Mouse (Mus musculus): ENCODE data around the gene Fhit. TPM values are rescaled to one million over a fixed set of nuclear protein-coding genes. Genes with fewer than 3 reads are reported as not detected.

Fhit gene
- polyA plus RNA-seq, 1 experiment, result 1.6 TPM

- DNase-seq, result no peak
- TF ChIP-seq CTCF (IDR thresholded peaks at IDR 0.05; ENCODE audit: insufficient read depth, low read length), result no peak
- TF ChIP-seq POLR2A (IDR thresholded peaks at IDR 0.05; ENCODE audit: borderline replicate concordance, extremely low read depth, low read depth, low read length), result no peak
- H3K4me3 ChIP-seq (replicated peaks; ENCODE audit: extremely low read depth, low read depth, low read length), result no peak overlapping the region
- no peaks in the 10 kb centered on the region; the same call in 1 of the 2 replicates for H3K4me1 ChIP-seq (ENCODE audit: control insufficient read depth, insufficient read depth, low read length)
Observed at GRCm38 (mm10) chr14:9552149-9552548, 1609.7 kb downstream of the Fhit start.

- 44% methylated on average over 1 of the region's 1 CpGs for WGBS
- no peak for TF ChIP-seq CTCF (IDR thresholded peaks at IDR 0.05; ENCODE audit: insufficient read depth, low read length)
- TF ChIP-seq POLR2A (IDR thresholded peaks at IDR 0.05; ENCODE audit: borderline replicate concordance, extremely low read depth, low read depth, low read length), result no peak
- DNase-seq, result no peak
Observed at GRCm38 (mm10) chr14:9547952-9548351, 1613.9 kb downstream of the Fhit start.

GRCm38 (mm10) chr14:9544364-9544763, 1617.5 kb downstream of the Fhit start:
- TF ChIP-seq POLR2A (IDR thresholded peaks at IDR 0.05; ENCODE audit: borderline replicate concordance, extremely low read depth, low read depth, low read length) (no peak), CTCF (IDR thresholded peaks at IDR 0.05; ENCODE audit: insufficient read depth, low read length) (no peak)
- no peak for DNase-seq
- WGBS, result 58% methylated on average over 3 of the region's 3 CpGs
- Histone ChIP-seq H3K4me1 (ENCODE audit: control insufficient read depth, insufficient read depth, low read length) (no peaks in the 10 kb centered on the region), H3K4me3 (replicated peaks; ENCODE audit: extremely low read depth, low read depth, low read length) (no peak overlapping the region)

More at GRCm38 (mm10) chr14:9547952-9548351, 1613.9 kb downstream of the Fhit start:
- Histone ChIP-seq H3K4me1 (ENCODE audit: control insufficient read depth, insufficient read depth, low read length) (no peaks in the 10 kb centered on the region), H3K4me3 (replicated peaks; ENCODE audit: extremely low read depth, low read depth, low read length) (no peak overlapping the region)

- whole genome bisulfite sequencing, result 68% methylated on average over 6 of the region's 6 CpGs
- no peaks in the 10 kb centered on the region for H3K4me1 ChIP-seq (ENCODE audit: control insufficient read depth, insufficient read depth, low read length)
- no peak overlapping the region for H3K4me3 ChIP-seq (replicated peaks; ENCODE audit: extremely low read depth, low read depth, low read length)
- DNase-seq, result no peak
- TF ChIP-seq POLR2A (IDR thresholded peaks at IDR 0.05; ENCODE audit: borderline replicate concordance, extremely low read depth, low read depth, low read length), result no peak
- no peak for TF ChIP-seq CTCF (IDR thresholded peaks at IDR 0.05; ENCODE audit: insufficient read depth, low read length)
Observed at GRCm38 (mm10) chr14:9535491-9535890, 1626.3 kb downstream of the Fhit start.

GRCm38 (mm10) chr14:9529247-9529646, 1632.6 kb downstream of the Fhit start:
- WGBS, result 89% methylated on average over 4 of the region's 4 CpGs
- H3K4me1 ChIP-seq (ENCODE audit: control insufficient read depth, insufficient read depth, low read length), result no peaks in the 10 kb centered on the region
- no peak for DNase-seq
- TF ChIP-seq POLR2A (IDR thresholded peaks at IDR 0.05; ENCODE audit: borderline replicate concordance, extremely low read depth, low read depth, low read length) (no peak), CTCF (IDR thresholded peaks at IDR 0.05; ENCODE audit: insufficient read depth, low read length) (no peak)
- no peak overlapping the region for H3K4me3 ChIP-seq (replicated peaks; ENCODE audit: extremely low read depth, low read depth, low read length)

GRCm38 (mm10) chr14:9526136-9526535, 1635.7 kb downstream of the Fhit start:
- TF ChIP-seq POLR2A (IDR thresholded peaks at IDR 0.05; ENCODE audit: borderline replicate concordance, extremely low read depth, low read depth, low read length), result no peak
- TF ChIP-seq CTCF (IDR thresholded peaks at IDR 0.05; ENCODE audit: insufficient read depth, low read length), result no peak
- no peaks in the 10 kb centered on the region for H3K4me1 ChIP-seq (ENCODE audit: control insufficient read depth, insufficient read depth, low read length)
- DNase-seq, result no peak
- 88% methylated on average over 3 of the region's 3 CpGs for WGBS
- H3K4me3 ChIP-seq (replicated peaks; ENCODE audit: extremely low read depth, low read depth, low read length), result no peak overlapping the region

- TF ChIP-seq POLR2A (IDR thresholded peaks at IDR 0.05; ENCODE audit: borderline replicate concordance, extremely low read depth, low read depth, low read length) (no peak), CTCF (IDR thresholded peaks at IDR 0.05; ENCODE audit: insufficient read depth, low read length) (no peak)
- WGBS, result 62% methylated on average over 2 of the region's 2 CpGs
- Histone ChIP-seq H3K4me3 (replicated peaks; ENCODE audit: extremely low read depth, low read depth, low read length) (no peak overlapping the region), H3K4me1 (ENCODE audit: control insufficient read depth, insufficient read depth, low read length) (no peaks in the 10 kb centered on the region)
- DNase-seq, result no peak
Observed at GRCm38 (mm10) chr14:9517651-9518050, 1644.2 kb downstream of the Fhit start.

GRCm38 (mm10) chr14:9509678-9510077, 1652.2 kb downstream of the Fhit start:
- WGBS, result 84% methylated on average over 1 of the region's 1 CpGs
- Histone ChIP-seq H3K4me3 (replicated peaks; ENCODE audit: extremely low read depth, low read depth, low read length) (no peak overlapping the region), H3K4me1 (ENCODE audit: control insufficient read depth, insufficient read depth, low read length) (no peaks in the 10 kb centered on the region)
- DNase-seq, result no peak
- no peak for TF ChIP-seq POLR2A (IDR thresholded peaks at IDR 0.05; ENCODE audit: borderline replicate concordance, extremely low read depth, low read depth, low read length)
- TF ChIP-seq CTCF (IDR thresholded peaks at IDR 0.05; ENCODE audit: insufficient read depth, low read length), result no peak

Other genes with a start within 250 kb of the Fhit start
- 0.15 TPM in 1 of 2 replicates, not detected in the other for gene Gm3839, start 194.7 kb upstream of the Fhit start, polyA plus RNA-seq (2012; rRNA removed)